Mouse (Mus musculus) embryonic facial prominence, embryonic 11.5 days (tissue): ENCODE data around the gene Lyzl6. TPM values are rescaled to one million over a fixed set of nuclear protein-coding genes. Genes with fewer than 3 reads are reported as not detected.
A peak's percentile ranks its signal among the peaks of the same experiment; 100 is the strongest.

Experiments used
- ATAC-seq: fragments of 200-750 bp; cut with Nextera tagmentation; replicated peaks from 2 replicates; pipeline ENCODE4 v1.8.0; 2017; ENCODE audit warnings: low read depth; ENCODE audit not compliant: insufficient number of reproducible peaks, low FRiP score, low TSS enrichment
- DNase-seq: peaks from one replicate; pipeline ENCODE4 v3.0.0-alpha.2; 2015; ENCODE audit warnings: low spot score
- H3K27ac ChIP-seq: fragments of 300-500 bp; sonication (generic); replicated peaks from 2 replicates; pipeline ENCODE4 v1.5.1; 2014; ENCODE audit warnings: mild to moderate bottlenecking, low read depth, low read length, control low read depth
- H3K27me3 ChIP-seq: fragments of 300-500 bp; sonication (generic); 2 replicates; pipeline ENCODE4 v1.6.1; 2014; ENCODE audit warnings: mild to moderate bottlenecking, low read length, moderate library complexity, mixed read lengths; ENCODE audit not compliant: control insufficient read depth, insufficient read depth
- H3K36me3 ChIP-seq: fragments of 300-500 bp; sonication (generic); replicated peaks from 2 replicates; pipeline ENCODE4 v1.6.1; 2014; ENCODE audit warnings: low read depth, mild to moderate bottlenecking, low read length, moderate library complexity, mixed read lengths; ENCODE audit not compliant: control insufficient read depth, insufficient read depth
- H3K4me1 ChIP-seq: fragments of 300-500 bp; sonication (generic); 2 replicates; pipeline ENCODE4 v1.6.1; 2014; ENCODE audit warnings: low read length, mixed read lengths; ENCODE audit not compliant: control insufficient read depth, insufficient read depth
- H3K4me2 ChIP-seq: fragments of 300-500 bp; sonication (generic); 2 replicates; pipeline ENCODE4 v1.6.1; 2014; ENCODE audit warnings: low read depth, mild to moderate bottlenecking, control low read depth, low read length, moderate library complexity
- H3K4me3 ChIP-seq: fragments of 300-500 bp; sonication (generic); 2 replicates; pipeline ENCODE4 v1.5.1; 2014; ENCODE audit warnings: low read depth, low read length, control low read depth
- H3K9ac ChIP-seq: fragments of 300-500 bp; sonication (generic); replicated peaks from 2 replicates; pipeline ENCODE4 v1.6.1; 2014; ENCODE audit warnings: mild to moderate bottlenecking, control low read depth, low read length
- H3K9me3 ChIP-seq: fragments of 300-500 bp; sonication (generic); replicated peaks from 2 replicates; pipeline ENCODE4 v1.6.1; 2016; ENCODE audit warnings: mild to moderate bottlenecking, low read length, inconsistent platforms, mixed read lengths; ENCODE audit not compliant: control insufficient read depth
- WGBS: fragments of 180-500 bp; shearing (Covaris S2); extraction: QIAGEN DNeasy Blood & Tissue Kit; methylation state at CpG from one replicate; pipeline ENCODE4 v1.1.7; 2014; 5-methylcytosine and 5-hydroxymethylcytosine counted together
- polyA plus RNA-seq: library from polyadenylated mRNA; unstranded; fragments of >200 nt; fragmentation: Nextera tagmentation; extraction: Ambion mirVana; gene quantifications from 2 replicates; pipeline ENCODE4 v1.2.1, GENCODE M21; 2014

The Lyzl6 gene
- polyA plus RNA-seq, 1 experiment from 2014 or later, result not detected

- H3K4me2 ChIP-seq, result no peak overlapping the region
- no peaks in the 10 kb centered on the region for H3K4me1 ChIP-seq
- H3K36me3 ChIP-seq, result no peaks in the 10 kb centered on the region
- no peaks in the 10 kb centered on the region; the same call in 1 of the 2 replicates for H3K27me3 ChIP-seq
- no peaks in the 10 kb centered on the region for H3K9me3 ChIP-seq
- H3K4me3 ChIP-seq, result no peak overlapping the region
- DNase-seq (no peak), ATAC-seq (no peak)
- H3K9ac ChIP-seq, result no peak overlapping the region
- WGBS, result 54% methylated on average over 1 of the region's 1 CpGs
- H3K27ac ChIP-seq, result no peak overlapping the region
These were observed 27.0 kb upstream of the Lyzl6 start for GRCm38 (mm10) chr11:103665695-103666094.

- no peak for DNase-seq
- 82% methylated on average over 8 of the region's 8 CpGs for WGBS
- ATAC-seq, result no peak
These were observed 24.4 kb upstream of the Lyzl6 start for GRCm38 (mm10) chr11:103663119-103663518.

GRCm38 (mm10) chr11:103662546-103662945 lies 23.9 kb upstream of the Lyzl6 start:
- no peak overlapping the region for H3K4me3 ChIP-seq
- no peaks in the 10 kb centered on the region; the same call in 1 of the 2 replicates for H3K27me3 ChIP-seq
- H3K27ac ChIP-seq, result no peak overlapping the region
- no peak for DNase-seq
- 82% methylated on average over 5 of the region's 5 CpGs for whole genome bisulfite sequencing
- H3K9ac ChIP-seq, result no peak overlapping the region
- no peak for ATAC-seq
- H3K9me3 ChIP-seq, result no peaks in the 10 kb centered on the region
- H3K36me3 ChIP-seq, result no peaks in the 10 kb centered on the region
- no peaks in the 10 kb centered on the region for H3K4me1 ChIP-seq
- H3K4me2 ChIP-seq, result no peak overlapping the region

More at GRCm38 (mm10) chr11:103663119-103663518, 24.4 kb upstream of the Lyzl6 start:
- H3K9ac ChIP-seq, result no peak overlapping the region
- no peak overlapping the region for H3K27ac ChIP-seq
- no peaks in the 10 kb centered on the region for H3K4me1 ChIP-seq
- no peaks in the 10 kb centered on the region for H3K36me3 ChIP-seq
- no peak overlapping the region for H3K4me2 ChIP-seq
- no peak overlapping the region for H3K4me3 ChIP-seq
- no peaks in the 10 kb centered on the region for H3K9me3 ChIP-seq
- H3K27me3 ChIP-seq, result no peaks in the 10 kb centered on the region; the same call in 1 of the 2 replicates

GRCm38 (mm10) chr11:103661863-103662262 lies 23.2 kb upstream of the Lyzl6 start:
- no peak overlapping the region for H3K4me3 ChIP-seq
- H3K9ac ChIP-seq, result no peak overlapping the region
- no peaks in the 10 kb centered on the region for H3K4me1 ChIP-seq
- H3K36me3 ChIP-seq, result no peaks in the 10 kb centered on the region
- H3K27ac ChIP-seq, result no peak overlapping the region
- no peak for ATAC-seq
- no peaks in the 10 kb centered on the region for H3K9me3 ChIP-seq
- no peak overlapping the region for H3K4me2 ChIP-seq
- peaks cover under 1% of the 10 kb centered on the region; the same call in 1 of the 2 replicates for H3K27me3 ChIP-seq
- DNase-seq, result no peak
- WGBS, result 53% methylated on average over 4 of the region's 4 CpGs

GRCm38 (mm10) chr11:103658189-103658588 lies 19.5 kb upstream of the Lyzl6 start:
- no peak overlapping the region for H3K27ac ChIP-seq
- no peak overlapping the region for H3K4me3 ChIP-seq
- WGBS, result 85% methylated on average over 7 of the region's 7 CpGs
- H3K4me1 ChIP-seq, result no peaks in the 10 kb centered on the region
- peaks cover 6% of the 10 kb centered on the region; the same call in 1 of the 2 replicates for H3K27me3 ChIP-seq
- ATAC-seq (no peak), DNase-seq (no peak)
- H3K36me3 ChIP-seq, result no peaks in the 10 kb centered on the region
- no peaks in the 10 kb centered on the region for H3K9me3 ChIP-seq
- H3K4me2 ChIP-seq, result no peak overlapping the region
- no peak overlapping the region for H3K9ac ChIP-seq

- Histone ChIP-seq H3K36me3 (no peaks in the 10 kb centered on the region), H3K4me2 (no peak overlapping the region), H3K27me3 (peaks cover 11% of the 10 kb centered on the region), H3K27ac (no peak overlapping the region), H3K9me3 (no peaks in the 10 kb centered on the region), H3K9ac (no peak overlapping the region), H3K4me1 (no peaks in the 10 kb centered on the region), H3K4me3 (no peak overlapping the region)
- 8% methylated on average over 3 of the region's 3 CpGs for WGBS
- ATAC-seq (no peak), DNase-seq (peak; percentile 88)
These were observed 17.8 kb upstream of the Lyzl6 start for GRCm38 (mm10) chr11:103656520-103656919.

- no peak for ATAC-seq
- DNase-seq, result no peak
- Histone ChIP-seq H3K4me1 (peaks cover 6% of the 10 kb centered on the region; the same call in 1 of the 2 replicates), H3K4me2 (no peak overlapping the region), H3K27me3 (peaks cover 33% of the 10 kb centered on the region), H3K4me3 (no peak overlapping the region), H3K9me3 (no peaks in the 10 kb centered on the region), H3K27ac (no peak overlapping the region), H3K36me3 (no peaks in the 10 kb centered on the region), H3K9ac (no peak overlapping the region)
- WGBS, result 71% methylated on average over 10 of the region's 10 CpGs
These were observed 14.8 kb upstream of the Lyzl6 start for GRCm38 (mm10) chr11:103653359-103653965.

GRCm38 (mm10) chr11:103651426-103651825 lies 12.7 kb upstream of the Lyzl6 start:
- Histone ChIP-seq H3K9me3 (no peaks in the 10 kb centered on the region), H3K36me3 (no peaks in the 10 kb centered on the region), H3K27ac (no peak overlapping the region), H3K4me3 (no peak overlapping the region), H3K4me2 (no peak overlapping the region), H3K9ac (no peak overlapping the region), H3K4me1 (peaks cover 9% of the 10 kb centered on the region), H3K27me3 (peaks cover 42% of the 10 kb centered on the region)
- DNase-seq, result no peak
- no peak for ATAC-seq
- 79% methylated on average over 6 of the region's 6 CpGs for WGBS
